Mouse (Mus musculus) midbrain, embryonic 11.5 days (tissue): Measurements from ENCODE around the gene Adam8. TPM values are rescaled to one million over a fixed set of nuclear protein-coding genes. Genes with fewer than 3 reads are reported as not detected.

Experiments
- ATAC-seq: fragments of 200-750 bp; cut with Nextera tagmentation; 2 replicates; pipeline ENCODE4 v1.8.0; 2017; ENCODE audit warnings: moderate TSS enrichment, moderate library complexity; ENCODE audit not compliant: low FRiP score
- DNase-seq: peaks from one replicate; pipeline ENCODE4 v3.0.0; 2015; ENCODE audit warnings: low spot score; ENCODE audit errors: missing footprints
- H3K27ac ChIP-seq: fragments of 300-500 bp; sonication (generic); 2 replicates; pipeline ENCODE4 v1.5.1; 2014; ENCODE audit warnings: low read depth, low read length
- H3K27me3 ChIP-seq: fragments of 300-500 bp; sonication (generic); 2 replicates; pipeline ENCODE4 v1.6.1; 2014; ENCODE audit warnings: mild to moderate bottlenecking, low read length, moderate library complexity, mixed read lengths; ENCODE audit not compliant: control insufficient read depth, insufficient read depth
- H3K36me3 ChIP-seq: fragments of 300-500 bp; sonication (generic); 2 replicates; pipeline ENCODE4 v1.6.1; 2014; ENCODE audit warnings: mild to moderate bottlenecking, low read length, moderate library complexity, mixed read lengths; ENCODE audit not compliant: control insufficient read depth, insufficient read depth
- H3K4me1 ChIP-seq: fragments of 300-500 bp; sonication (generic); 2 replicates; pipeline ENCODE4 v1.6.1; 2014; ENCODE audit warnings: low read length; ENCODE audit not compliant: control insufficient read depth, insufficient read depth
- H3K4me2 ChIP-seq: fragments of 300-500 bp; sonication (generic); 2 replicates; pipeline ENCODE4 v1.6.1; 2014; ENCODE audit warnings: mild to moderate bottlenecking, moderate library complexity
- H3K4me3 ChIP-seq: fragments of 300-500 bp; sonication (generic); 2 replicates; pipeline ENCODE4 v1.5.1; 2014; ENCODE audit warnings: low read depth, low read length
- H3K9ac ChIP-seq: fragments of 300-500 bp; sonication (generic); 2 replicates; pipeline ENCODE4 v1.6.1; 2014; ENCODE audit warnings: low read length
- H3K9me3 ChIP-seq: fragments of 300-500 bp; sonication (generic); 2 replicates; pipeline ENCODE4 v1.6.1; 2016; ENCODE audit warnings: low read length; ENCODE audit not compliant: control insufficient read depth
- WGBS: fragments of 180-500 bp; shearing (Covaris S2); extraction: QIAGEN DNeasy Blood & Tissue Kit; methylation state at CpG from one replicate; pipeline ENCODE4 v1.1.7; 2014; 5-methylcytosine and 5-hydroxymethylcytosine counted together
- polyA plus RNA-seq: library from polyadenylated mRNA; unstranded; fragments of >200 nt; fragmentation: Nextera tagmentation; extraction: Ambion mirVana; gene quantifications from 2 replicates; pipeline ENCODE4 v1.2.1, GENCODE M21; 2014

Adam8 gene
- 1.8 TPM in 2 replicates for polyA plus RNA-seq

DNA sequence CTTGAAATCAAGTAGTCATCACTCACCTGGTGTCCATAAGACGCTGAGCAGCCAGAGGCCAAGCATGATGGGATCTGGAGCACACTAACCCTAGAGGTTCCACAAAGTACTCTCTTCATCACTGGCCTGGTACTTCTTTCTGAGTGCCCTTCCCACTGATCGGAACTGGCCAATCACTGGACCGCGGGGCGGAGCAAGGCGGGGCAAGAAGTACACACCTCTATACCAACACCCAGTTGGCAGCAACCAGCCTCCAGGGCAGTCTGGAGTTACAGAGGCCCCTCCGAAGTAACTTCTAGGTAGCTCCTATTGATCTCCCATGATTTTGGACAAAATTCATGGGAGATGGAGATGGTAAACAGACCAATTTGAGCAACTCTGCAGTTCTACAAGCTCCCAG lies at the start of gene Adam8:
Gene Adam8 (minus strand): TSS at position 157 of the 400 bp plus-strand sequence.
- Histone ChIP-seq H3K4me3 (no peak within 1 kb of the TSS), H3K9me3 (no peaks in the 10 kb centered on the region), H3K36me3 (peaks cover 5% of the 10 kb centered on the region; the same call in 1 of the 2 replicates), H3K27ac (no peak within 1 kb of the TSS), H3K4me2 (no peak within 1 kb of the TSS), H3K4me1 (no peaks in the 10 kb centered on the region), H3K27me3 (no peaks in the 10 kb centered on the region), H3K9ac (no peak within 1 kb of the TSS)
- DNase-seq (no peak), ATAC-seq (no peak; the same call in 1 of the 2 replicates)
- 32% methylated on average over 7 of the region's 7 CpGs for WGBS

DNA sequence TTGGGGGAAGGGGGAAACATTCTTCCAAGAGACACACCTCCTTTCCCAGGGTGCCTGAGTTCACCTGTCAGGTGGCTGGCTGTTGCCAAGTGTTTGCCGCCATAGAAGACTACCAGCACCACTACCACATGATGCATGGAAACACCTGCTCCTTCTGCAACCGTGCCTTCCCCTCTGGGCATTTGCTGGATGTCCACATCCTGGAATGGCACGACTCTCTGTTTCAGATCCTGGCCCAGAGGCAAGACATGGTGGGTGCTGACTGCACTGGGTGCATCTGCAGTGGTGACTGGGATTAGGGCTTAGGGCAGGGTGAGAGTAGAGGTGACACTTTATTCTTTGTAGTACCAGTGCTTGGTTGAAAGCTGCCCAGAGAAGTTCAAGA lies 44.8 kb upstream of the Adam8 start:
- 60% methylated on average over 3 of the region's 3 CpGs for WGBS
- DNase-seq: no peak
- Histone ChIP-seq H3K27ac (no peak overlapping the region), H3K9ac (peak overlapping the region; percentile 88; the same call in 1 of the 2 replicates), H3K27me3 (no peaks in the 10 kb centered on the region), H3K4me2 (peak overlapping the region; percentile 82), H3K36me3 (peaks cover 3% of the 10 kb centered on the region; the same call in 1 of the 2 replicates), H3K4me1 (peaks cover 14% of the 10 kb centered on the region), H3K4me3 (peak overlapping the region; percentile 86), H3K9me3 (no peaks in the 10 kb centered on the region)
- ATAC-seq: no peak

DNA sequence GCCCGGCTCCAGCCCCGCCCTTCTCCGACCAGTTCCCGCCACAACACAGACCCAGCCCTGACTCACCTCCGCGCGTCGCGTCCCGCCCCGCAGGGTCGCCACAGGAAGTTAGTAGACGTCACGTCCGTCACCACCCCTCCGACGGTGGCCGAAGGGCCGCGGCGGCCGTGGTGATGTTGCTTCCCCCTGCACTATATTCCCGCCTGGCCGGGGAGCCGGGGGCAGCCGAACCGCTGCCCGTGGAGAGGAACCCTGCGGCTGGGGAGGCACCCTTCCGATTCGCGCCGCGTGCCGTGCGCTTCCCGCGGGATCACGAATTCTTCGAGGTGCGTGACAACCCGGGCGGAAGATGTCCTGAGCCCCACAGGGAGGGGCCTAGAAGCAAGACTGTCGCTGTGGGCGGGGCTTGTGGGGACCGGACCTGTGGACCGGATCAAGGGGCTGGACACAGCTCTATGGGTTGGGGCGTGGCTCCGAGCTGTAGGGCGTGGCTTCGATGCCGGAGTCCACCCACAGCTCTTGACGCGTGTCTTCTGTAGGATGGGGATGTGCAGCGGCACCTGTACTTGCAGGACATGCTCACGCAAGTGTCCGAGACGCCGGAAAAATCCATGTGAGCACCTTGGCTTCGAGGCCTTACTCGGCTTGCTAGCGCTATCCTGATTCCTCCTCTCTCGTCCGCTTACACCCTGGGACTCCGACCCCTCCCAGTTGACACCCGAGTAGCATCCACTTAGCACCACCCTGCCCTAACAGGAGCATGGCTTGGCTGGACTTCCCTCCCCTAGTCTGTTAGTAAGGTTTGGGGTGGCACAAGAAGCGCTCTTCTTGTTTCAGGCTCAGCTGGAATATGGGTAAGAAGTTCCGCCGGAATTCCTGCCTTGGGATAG lies 44.2 kb upstream of the Adam8 start, which contains the start of the genes Zfp511 and Tubgcp2:
Gene Zfp511 (plus strand): TSS at position 111 of the 890 bp plus-strand sequence.
Gene Tubgcp2 (minus strand): TSS at position 389 of the 890 bp plus-strand sequence.
- Histone ChIP-seq H3K4me2 (peak within 1 kb of the TSS; percentile 82), H3K27ac (peak within 1 kb of the TSS; percentile 33; the same call in 1 of the 2 replicates), H3K36me3 (peaks cover 7% of the 10 kb centered on the region; the same call in 1 of the 2 replicates), H3K4me1 (peaks cover 14% of the 10 kb centered on the region), H3K9ac (peak within 1 kb of the TSS; percentile 88), H3K27me3 (no peaks in the 10 kb centered on the region), H3K4me3 (peak within 1 kb of the TSS; percentile 86), H3K9me3 (no peaks in the 10 kb centered on the region)
- ATAC-seq (peak; percentile 97), DNase-seq (peak; percentile 99)
- 2% methylated on average over 66 of the region's 69 CpGs for WGBS

DNA sequence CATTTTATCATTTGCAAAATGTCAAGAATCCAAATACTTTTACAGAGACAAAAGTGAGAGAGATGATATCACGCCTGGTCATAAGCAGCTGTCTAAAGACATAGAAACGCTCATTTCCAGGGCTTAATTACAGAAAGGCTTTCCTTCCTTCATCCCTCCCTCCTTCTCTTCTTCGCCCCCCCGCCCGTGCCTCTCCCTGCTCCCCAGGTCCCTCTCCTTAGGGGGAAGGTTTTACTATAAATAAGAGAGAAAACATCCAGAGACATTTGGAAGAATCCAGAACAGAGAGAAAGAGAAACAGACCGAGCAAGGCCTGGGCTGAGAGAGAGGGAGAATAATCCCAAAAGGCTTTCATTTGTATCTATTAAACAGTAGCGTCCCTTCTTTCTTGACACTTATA lies 43.1 kb upstream of the Adam8 start:
- DNase-seq: no peak

DNA sequence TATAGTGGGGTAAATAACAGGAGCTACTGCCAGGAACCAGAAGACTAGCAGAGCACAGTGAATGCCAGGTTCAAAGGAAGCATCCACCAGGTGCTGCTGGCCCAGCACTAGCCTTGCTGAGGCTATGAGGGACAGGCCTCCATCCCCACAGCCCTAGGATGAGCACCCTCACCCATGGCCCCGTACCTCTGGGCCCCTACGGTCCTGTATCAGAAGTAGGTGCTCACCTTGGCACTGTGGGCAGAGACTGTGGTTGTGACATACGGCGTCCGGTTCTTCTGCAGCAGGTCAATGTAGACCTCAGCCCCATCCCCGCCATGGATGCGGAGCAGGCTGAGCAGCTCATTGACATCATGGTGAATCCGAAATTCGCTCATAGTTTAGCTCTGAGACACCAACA lies 41.0 kb upstream of the Adam8 start:
- Histone ChIP-seq H3K9ac (no peak overlapping the region), H3K4me3 (no peak overlapping the region), H3K27ac (no peak overlapping the region), H3K27me3 (no peaks in the 10 kb centered on the region), H3K4me2 (no peak overlapping the region), H3K9me3 (no peaks in the 10 kb centered on the region), H3K36me3 (peaks cover 30% of the 10 kb centered on the region), H3K4me1 (peaks cover 14% of the 10 kb centered on the region)
- 89% methylated on average over 9 of the region's 9 CpGs for WGBS
- ATAC-seq: no peak
- no peak for DNase-seq

More for the DNA sequence above, 43.1 kb upstream of the Adam8 start:
- peaks cover 13% of the 10 kb centered on the region; the same call in 1 of the 2 replicates for H3K36me3 ChIP-seq
- no peak for ATAC-seq
- 19% methylated on average over 7 of the region's 7 CpGs for WGBS
- peak overlapping the region; percentile 86 for H3K4me3 ChIP-seq
- H3K4me1 ChIP-seq: peaks cover 14% of the 10 kb centered on the region
- no peaks in the 10 kb centered on the region for H3K27me3 ChIP-seq
- H3K4me2 ChIP-seq: peak overlapping the region; percentile 82
- peak overlapping the region; percentile 88 for H3K9ac ChIP-seq
- H3K27ac ChIP-seq: no peak overlapping the region
- H3K9me3 ChIP-seq: no peaks in the 10 kb centered on the region

DNA sequence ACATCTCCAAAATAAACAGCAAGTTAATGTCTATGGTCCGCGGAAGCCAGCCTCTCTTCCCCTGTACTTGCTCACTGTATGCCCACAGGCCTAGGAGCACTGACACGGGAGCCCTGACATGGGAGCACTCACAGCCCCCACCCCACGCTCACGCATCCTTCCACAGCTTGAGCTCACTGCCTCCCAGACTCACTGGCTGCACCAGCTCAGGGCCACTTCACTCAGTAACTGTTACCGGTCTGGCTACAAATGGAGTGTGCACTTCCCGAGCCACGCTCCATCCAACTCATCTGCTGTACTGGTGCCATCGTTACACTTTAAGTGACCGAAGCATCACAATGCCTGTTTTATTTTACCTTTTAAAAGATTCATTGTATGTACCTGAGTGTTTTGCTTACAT lies 40.0 kb upstream of the Adam8 start:
- DNase-seq: no peak
- 96% methylated on average over 10 of the region's 10 CpGs for WGBS
- no peak overlapping the region for H3K4me3 ChIP-seq
- ATAC-seq: no peak
- H3K36me3 ChIP-seq: peaks cover 34% of the 10 kb centered on the region
- no peak overlapping the region for H3K9ac ChIP-seq
- no peak overlapping the region for H3K27ac ChIP-seq
- H3K27me3 ChIP-seq: no peaks in the 10 kb centered on the region
- H3K4me1 ChIP-seq: peaks cover 14% of the 10 kb centered on the region
- no peaks in the 10 kb centered on the region for H3K9me3 ChIP-seq
- no peak overlapping the region for H3K4me2 ChIP-seq

DNA sequence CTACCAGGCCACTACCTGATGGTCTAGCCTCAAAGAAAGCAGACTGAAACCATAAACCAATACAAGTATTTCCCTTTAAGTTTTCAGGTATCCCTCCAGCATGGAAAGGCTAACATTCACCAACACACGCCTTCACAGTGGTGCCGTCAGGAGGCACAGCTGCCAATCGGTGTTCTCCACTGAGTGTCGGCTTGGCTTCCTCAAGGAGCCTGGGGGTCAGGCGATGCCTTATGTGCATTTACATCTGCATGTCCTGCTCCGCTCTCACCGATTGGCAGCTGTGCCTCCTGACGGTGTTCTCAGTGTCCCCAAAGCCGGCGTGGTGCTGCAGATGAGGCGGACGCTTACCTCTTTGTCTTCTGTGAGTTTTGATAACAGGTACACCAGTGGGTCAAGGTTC lies 39.4 kb upstream of the Adam8 start:
- H3K4me1 ChIP-seq: peaks cover 9% of the 10 kb centered on the region
- peaks cover 34% of the 10 kb centered on the region for H3K36me3 ChIP-seq
- no peaks in the 10 kb centered on the region for H3K27me3 ChIP-seq
- no peak overlapping the region for H3K9ac ChIP-seq
- peak; percentile 66 for DNase-seq
- ATAC-seq: no peak
- H3K4me2 ChIP-seq: no peak overlapping the region
- no peaks in the 10 kb centered on the region for H3K9me3 ChIP-seq
- H3K4me3 ChIP-seq: no peak overlapping the region
- H3K27ac ChIP-seq: no peak overlapping the region
- 94% methylated on average over 12 of the region's 12 CpGs for WGBS

DNA sequence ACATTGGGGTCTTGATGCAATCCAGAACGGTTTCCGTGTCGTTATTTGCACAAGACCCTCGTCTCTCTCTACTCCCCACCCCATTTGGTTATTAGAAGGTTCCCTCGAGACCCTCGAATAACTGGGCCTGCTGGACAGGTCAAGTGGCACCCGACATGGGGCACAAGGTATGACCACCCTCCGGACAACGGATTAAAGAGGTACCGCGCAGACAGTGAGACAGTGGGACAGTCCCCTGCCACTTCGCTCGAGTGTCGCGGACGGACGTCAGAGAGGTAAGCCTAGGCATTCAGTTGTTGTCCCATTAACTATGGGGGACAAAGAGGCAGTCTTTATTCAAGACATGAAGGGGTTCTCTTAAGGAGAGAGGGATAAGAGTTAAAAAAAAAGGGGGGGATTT lies 19.0 kb upstream of the Adam8 start:
- ATAC-seq: no peak
- Histone ChIP-seq H3K4me3 (no peak overlapping the region), H3K4me1 (no peaks in the 10 kb centered on the region), H3K4me2 (no peak overlapping the region), H3K9ac (no peak overlapping the region), H3K36me3 (peaks cover 8% of the 10 kb centered on the region), H3K27me3 (no peaks in the 10 kb centered on the region), H3K27ac (no peak overlapping the region), H3K9me3 (no peaks in the 10 kb centered on the region)
- no peak for DNase-seq
- 96% methylated on average over 17 of the region's 17 CpGs for WGBS

DNA sequence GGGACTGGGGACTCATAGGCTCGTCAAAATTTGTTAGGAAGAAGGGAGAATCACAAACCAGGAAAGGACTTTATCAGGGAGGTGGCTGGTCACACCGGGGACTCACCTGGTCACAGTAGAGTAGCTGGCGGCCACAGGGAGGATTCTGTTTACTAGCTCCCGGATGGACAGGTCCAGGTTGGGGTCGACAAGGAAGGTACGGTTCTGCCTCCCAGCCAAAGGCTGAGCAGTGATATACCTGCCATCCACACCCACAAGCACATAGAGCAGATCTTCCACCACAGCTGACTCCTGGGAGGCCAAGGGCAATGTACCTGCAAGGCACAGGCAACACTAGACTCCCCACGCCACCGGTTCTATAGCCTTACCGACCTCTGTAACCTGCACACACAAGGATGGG lies 15.4 kb upstream of the Adam8 start:
- peaks cover 24% of the 10 kb centered on the region for H3K36me3 ChIP-seq
- H3K4me2 ChIP-seq: no peak overlapping the region
- no peak overlapping the region for H3K9ac ChIP-seq
- H3K27ac ChIP-seq: no peak overlapping the region
- 96% methylated on average over 9 of the region's 9 CpGs for WGBS
- no peaks in the 10 kb centered on the region for H3K27me3 ChIP-seq
- no peak for ATAC-seq
- no peak overlapping the region for H3K4me3 ChIP-seq
- DNase-seq: no peak
- no peaks in the 10 kb centered on the region for H3K9me3 ChIP-seq
- no peaks in the 10 kb centered on the region for H3K4me1 ChIP-seq
